Mouse (Mus musculus) liver, postnatal 0 days (tissue): ENCODE results near the gene Trnau1ap.

ENCODE experiments used
- CTCF ChIP-seq: sonication (generic); IDR thresholded peaks from 2 replicates; pipeline ENCODE4 v1.5.1; 2016; ENCODE audit warnings: antibody characterized with exemption, low read depth
- EP300 ChIP-seq: IDR thresholded peaks from 2 replicates; pipeline ENCODE4 v1.6.1; 2016; ENCODE audit warnings: antibody characterized with exemption, low read depth, mild to moderate bottlenecking

DNA sequence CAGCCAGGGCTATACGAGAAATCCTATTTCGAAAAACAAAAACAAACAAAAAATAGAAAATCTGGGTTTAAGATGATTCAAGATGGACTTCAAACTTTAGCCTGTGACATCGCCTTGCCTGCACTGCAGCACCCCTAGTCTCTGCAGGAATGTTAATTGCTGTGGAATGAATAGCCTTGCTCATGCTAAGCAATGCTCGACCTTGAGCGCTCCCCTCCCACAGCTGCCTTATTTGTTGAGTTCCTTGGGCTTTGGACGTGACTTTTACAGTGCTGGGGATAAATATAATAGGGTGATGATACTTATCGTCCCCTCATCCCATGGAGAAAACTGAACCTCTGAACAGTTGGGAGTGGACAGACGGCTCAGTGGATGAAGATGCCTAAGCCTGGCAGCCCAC lies 13.6 kb downstream of the Trnau1ap start:
- TF ChIP-seq CTCF (no peak), EP300 (no peak)
